Mouse (Mus musculus): Measurements from ENCODE around the gene Dnah8.

GRCm38 (mm10) chr17:30664856-30665255, 40.7 kb downstream of the Dnah8 start:
- TF ChIP-seq CTCF (IDR thresholded peaks at IDR 0.05; ENCODE audit: extremely low read depth, insufficient read length, insufficient replicate concordance, low read depth, low read length), result no peak
- TF ChIP-seq POLR2A (IDR thresholded peaks at IDR 0.05; ENCODE audit: low read depth, low read length), result no peak
